Mouse (Mus musculus): ENCODE results near the gene Marveld1.

Gene Marveld1

GRCm38 (mm10) chr19:42139724-42140517 is 7.3 kb upstream of the Marveld1 start:
- DNase-seq: no peak

GRCm38 (mm10) chr19:42141998-42142397 is 5.2 kb upstream of the Marveld1 start:
- DNase-seq: no peak

DNA sequence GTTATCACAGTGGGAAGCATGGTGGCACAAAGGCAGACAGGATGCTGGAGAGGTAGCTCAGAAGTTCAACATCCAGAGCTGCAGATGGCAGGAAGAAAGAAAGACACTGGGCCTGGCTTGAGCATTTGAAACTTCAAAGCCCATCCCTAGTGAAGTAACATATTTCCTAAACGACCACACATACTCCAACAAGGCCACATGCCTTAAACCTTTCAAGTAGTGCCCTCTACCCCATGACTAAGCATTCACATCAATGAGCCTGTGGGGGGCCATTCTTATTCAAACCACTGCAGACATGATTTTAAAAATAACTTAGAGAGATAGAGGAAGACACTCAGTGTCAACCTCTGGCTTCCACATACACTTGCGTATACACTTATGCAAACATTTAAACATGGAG is 4.4 kb upstream of the Marveld1 start:
- DNase-seq: no peak

- no peak for DNase-seq
These were observed 3.1 kb upstream of the Marveld1 start for GRCm38 (mm10) chr19:42144067-42144466.

GRCm38 (mm10) chr19:42144541-42145167 is 2.5 kb upstream of the Marveld1 start:
- DNase-seq: peak; percentile 90 to 98

DNA sequence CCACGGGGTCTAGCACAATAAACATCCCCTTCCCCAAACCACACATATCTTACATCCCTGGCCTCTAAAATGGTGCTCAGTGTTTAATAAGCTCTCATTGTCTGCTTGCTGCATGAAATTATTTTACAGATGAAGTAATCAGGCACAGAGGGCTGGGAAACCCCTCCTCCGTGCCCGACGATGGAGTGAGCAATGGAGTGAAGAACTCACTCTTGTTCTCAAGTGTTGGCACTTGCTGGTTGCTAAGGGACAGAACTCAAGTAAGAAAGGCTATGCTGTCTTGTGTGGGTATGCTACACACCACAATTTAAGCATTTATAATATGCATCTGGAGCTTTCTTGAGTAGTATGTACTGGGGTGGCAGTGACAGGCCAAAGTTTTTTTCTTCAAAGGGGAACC is 2.0 kb upstream of the Marveld1 start:
- DNase-seq: no peak

DNA sequence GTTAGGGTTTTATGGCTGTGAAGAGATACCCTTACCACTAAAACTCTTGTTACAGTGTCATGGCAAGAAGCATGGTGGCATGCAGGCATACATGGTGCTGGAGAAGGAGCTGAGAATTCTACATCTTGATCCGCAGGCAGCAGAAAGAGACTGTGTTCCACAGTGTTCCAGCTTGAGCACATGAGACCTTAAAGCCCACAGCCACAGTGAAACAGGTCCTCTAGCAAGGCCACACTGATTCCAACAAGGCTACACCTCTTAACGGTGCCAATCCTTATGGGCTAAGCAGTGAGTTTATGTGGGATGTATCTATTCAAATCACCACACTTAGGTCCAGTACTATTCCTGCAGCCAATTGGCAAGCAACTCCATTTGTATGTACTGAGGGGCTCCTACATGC is 1.5 kb upstream of the Marveld1 start:
- DNase-seq: no peak

DNA sequence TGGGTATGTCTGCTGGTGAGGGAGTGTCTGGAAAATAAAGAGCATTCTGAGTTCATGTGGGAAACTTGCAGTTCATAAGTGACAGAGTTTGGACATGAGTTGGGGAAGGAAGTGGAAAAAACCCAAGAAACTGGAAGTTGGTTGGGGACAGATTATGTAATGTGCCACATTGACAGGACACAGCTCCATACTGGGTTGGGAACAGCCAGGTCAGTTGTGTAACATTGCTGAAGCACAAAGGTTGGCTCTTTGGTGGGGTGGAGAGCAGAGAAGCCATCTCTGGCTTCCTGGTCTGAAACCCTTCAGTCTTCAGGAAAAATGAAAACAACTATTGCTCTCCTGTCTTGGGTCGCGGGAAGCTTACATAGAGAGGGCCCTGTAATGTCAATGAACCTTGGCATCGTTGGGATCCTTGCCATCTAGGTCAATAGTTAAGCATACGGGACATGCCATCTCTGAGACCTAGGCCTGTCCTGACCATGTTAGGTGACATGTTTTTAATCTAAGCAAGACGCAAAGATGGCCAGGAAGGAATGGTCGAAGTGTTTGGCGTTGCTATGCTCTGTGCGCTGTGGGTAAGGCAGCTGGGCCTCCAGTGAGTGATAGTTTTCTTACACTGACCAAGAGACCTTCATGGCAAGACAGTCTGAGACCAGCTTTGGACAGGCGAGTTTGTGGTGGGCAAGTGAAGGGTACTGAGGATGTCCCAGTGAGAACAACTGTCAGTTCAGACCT is 757 bp upstream of the Marveld1 start:
- DNase-seq: peak in 1 of 2 experiments; percentile 63

DNA sequence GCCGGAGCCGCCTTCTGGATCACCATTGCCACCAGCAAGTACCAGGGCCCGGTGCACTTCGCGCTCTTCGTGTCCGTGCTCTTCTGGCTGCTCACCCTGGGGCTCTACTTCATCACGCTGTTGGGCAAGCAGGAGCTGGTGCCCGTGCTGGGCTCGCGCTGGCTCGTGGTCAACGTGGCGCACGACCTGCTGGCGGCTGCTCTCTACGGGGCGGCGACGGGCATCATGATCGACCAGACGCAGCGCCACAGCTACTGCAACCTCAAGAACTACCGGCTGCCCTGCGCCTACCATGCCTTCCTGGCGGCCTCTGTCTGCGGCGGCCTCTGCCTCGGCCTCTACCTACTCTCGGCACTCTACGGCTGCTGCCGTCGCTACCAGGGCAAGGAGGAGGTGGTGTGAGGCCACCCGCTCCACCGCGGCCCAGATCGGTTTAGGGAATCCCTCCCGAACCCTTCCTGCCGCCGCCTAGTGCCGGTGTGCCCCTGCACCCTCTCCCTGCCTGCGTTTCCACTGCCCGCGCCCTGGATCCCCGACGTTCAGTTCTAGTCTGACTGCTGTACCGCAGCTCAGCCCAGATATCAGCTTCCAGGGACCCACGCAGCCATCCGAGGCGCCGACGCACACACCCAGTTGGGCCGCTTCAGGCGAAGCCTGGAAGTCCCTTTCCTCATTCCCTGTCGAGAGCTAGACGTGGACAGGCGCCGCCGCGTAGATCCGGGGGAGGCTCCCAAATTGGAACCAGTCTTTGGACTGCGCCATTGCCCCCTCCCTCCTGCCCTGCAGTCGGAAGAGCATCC is 769 bp downstream of the Marveld1 start:
- peak; percentile 63 to 83 for DNase-seq

- DNase-seq: no peak
These were observed 1.3 kb downstream of the Marveld1 start for GRCm38 (mm10) chr19:42148569-42148860.

GRCm38 (mm10) chr19:42151990-42152389 is 4.8 kb downstream of the Marveld1 start:
- peak; percentile 89 to 93 for DNase-seq

DNA sequence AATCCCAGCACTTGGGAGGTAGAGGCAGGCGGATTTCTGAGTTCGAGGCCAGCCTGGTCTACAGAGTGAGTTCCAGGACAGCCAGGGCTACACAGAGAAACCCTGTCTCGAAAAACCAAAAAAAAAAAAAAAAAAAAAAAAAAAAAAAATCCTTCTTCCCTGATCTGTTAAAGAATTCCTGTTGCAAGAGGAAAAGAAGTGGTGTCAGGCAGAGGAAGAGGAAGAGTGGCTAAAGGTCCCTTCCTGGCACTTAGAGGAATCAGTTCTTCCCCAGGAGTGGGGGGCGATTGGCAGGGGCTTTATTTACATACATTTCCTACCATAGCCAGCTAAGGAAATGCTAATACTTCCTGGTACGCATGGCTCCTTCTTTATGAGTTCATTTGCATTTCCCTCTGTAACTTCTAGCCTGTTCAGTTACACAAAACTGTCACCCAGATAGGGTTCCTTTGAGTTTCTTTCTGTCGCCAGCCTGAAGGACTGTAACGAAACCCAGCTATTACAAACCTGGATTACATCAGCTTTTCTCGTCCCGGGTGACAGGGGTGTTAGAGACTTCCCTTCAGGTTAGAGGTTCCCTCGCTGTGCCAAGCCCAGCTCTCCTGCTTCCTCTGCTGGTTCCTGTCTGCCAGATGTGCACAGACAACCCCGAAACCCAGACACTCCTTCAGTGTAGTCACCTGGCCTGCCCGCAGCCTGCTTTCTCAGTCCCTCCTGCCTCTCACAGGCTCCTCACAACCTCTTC is 10.5 kb downstream of the Marveld1 start:
- no peak for DNase-seq

DNA sequence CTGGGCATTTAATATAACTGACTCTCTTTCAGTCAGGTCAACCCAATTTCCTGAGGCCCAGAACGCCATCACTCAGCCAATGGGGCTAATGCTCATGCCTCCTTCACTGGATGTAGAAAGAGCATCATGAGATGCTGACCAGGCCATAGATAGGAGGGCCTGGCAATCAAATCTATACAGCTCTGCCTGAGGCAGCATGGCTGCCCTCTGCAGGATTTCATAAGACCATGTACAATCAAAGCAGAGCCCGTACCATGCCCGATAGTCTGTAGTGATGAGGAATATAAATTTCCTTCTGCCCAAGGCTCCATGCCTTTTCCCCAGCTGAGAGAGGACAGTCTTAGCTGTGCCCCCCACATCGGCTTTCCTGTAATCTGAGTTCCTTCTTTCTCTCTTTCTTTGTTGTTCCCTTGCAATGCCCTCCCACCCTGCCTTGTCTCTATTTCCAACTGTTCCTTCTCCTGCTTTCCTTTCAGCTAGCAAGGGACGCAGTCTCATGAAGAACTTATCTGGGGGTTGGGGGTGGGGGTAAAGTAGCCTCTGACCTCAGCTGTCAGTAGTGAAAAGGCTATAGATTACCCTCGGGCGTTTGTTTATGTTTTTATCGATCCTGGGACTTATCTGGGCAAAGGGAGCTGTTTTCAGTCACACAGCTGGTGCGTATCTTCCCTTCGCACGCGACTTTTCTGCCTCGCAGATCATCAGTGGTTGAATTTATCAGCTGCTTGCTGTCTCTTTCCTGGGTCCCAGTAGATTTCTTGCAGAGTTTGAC is 11.2 kb downstream of the Marveld1 start:
- no peak for DNase-seq

GRCm38 (mm10) chr19:42163764-42164163 is 16.6 kb downstream of the Marveld1 start, which contains the start of gene Zfyve27:
Gene Zfyve27, plus strand, starts transcription at chr19:42163951.
- no peak for DNase-seq

DNA sequence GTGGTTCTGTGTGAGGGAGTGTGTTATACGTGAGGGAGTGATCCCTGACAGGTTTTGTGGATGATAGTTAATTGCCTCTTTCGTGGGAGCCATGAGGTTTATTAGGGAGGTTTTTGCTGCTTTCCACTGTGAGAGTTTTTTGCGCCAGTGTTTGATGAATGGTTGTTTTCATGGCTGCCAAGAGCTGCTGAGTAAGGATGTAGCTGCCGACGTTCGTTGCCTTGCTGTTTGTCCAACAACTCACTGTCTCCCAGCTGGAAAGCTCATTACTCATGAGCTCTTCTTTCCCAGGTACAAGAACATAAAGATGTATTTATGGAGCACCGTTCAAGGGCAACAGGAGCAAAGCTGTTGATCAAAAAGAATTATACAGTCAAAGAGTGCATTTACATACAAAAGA is 17.0 kb downstream of the Marveld1 start:
- no peak for DNase-seq

- peak; percentile 83 to 95 for DNase-seq
These were observed 18.9 kb downstream of the Marveld1 start for GRCm38 (mm10) chr19:42166130-42166529.

GRCm38 (mm10) chr19:42166766-42167165 is 19.6 kb downstream of the Marveld1 start:
- no peak for DNase-seq

GRCm38 (mm10) chr19:42167489-42167888 is 20.3 kb downstream of the Marveld1 start:
- DNase-seq: no peak

DNA sequence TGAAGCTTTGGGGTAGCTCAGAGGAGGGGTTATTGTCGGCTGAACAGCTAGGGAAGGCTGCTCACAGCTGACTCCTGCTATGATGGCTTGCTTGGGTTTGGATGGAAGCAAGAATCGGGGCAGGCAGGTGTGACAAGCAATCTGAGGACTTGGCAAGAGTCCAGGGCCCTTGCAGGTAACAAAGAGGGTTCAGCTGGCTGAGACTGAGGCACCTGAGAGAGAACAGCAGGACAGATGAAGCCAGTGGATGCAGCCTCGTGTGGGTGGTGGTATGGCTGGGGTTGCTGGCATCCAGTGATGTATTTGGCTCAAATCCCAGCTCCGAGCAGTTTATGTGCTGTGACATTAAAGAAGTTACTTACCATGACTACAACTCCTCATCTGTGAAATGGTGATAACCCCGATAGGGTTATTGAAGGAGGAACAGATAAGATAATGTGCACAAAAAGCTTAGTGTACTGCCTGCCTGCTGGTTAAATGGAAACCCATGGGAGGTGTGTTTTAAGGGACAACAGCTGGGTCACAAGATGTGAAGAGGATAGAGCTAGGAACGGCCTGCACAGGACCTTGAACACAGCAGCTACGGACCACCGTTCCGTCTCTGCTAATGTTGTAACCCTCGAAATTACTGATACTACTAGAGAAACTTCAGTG is 22.2 kb downstream of the Marveld1 start:
- peak; percentile 48 to 63 for DNase-seq

GRCm38 (mm10) chr19:42170025-42170969 is 23.1 kb downstream of the Marveld1 start:
- DNase-seq: peak; percentile 96 to 97

Measured in kidney, postnatal 25 days (tissue).